25 mouse cellular contexts compared by ENCODE assay signal in the genomic region with DNA sequence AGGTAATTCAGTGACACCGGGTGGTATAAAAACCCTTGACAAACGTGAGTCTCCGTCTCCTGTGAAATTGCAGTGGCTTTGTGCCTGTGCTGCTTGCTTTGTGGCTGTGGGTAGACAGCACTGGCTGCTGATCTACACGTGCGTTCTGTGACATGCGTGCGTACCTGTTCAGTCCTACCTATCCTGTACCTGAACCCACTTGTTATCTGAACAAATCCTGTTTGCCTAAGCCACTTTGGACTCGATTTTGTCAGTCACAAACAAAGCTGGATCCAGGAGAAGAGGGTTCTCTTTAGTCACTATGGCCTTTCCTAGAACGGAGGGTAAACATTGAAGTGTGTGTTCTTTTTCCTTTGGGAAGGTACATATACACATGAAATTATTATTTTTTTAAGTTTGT. TPM values are rescaled to one million over a fixed set of nuclear protein-coding genes. Genes with fewer than 3 reads are reported as not detected.
"Had no signal": no experiment of that assay in that cellular context is flagged by ENCODE, and none has a peak within 500 bp of the region (broad histone marks: within the 10 kb centered on the region; RNA-seq: fewer than 3 reads in every experiment).

No protein-coding gene starts in this region.

- H3K4me2 ChIP-seq: lung, embryonic 14.5 days; midbrain, embryonic 12.5 days; neural tube, embryonic 13.5 days; neural tube, embryonic 15.5 days had no signal

- H3K4me1 ChIP-seq: midbrain, embryonic 12.5 days; neural tube, embryonic 13.5 days; neural tube, embryonic 15.5 days had no signal

- ATAC-seq: midbrain, embryonic 16.5 days had no signal

- DNase-seq: lung, adult 18-20 months; lung, embryonic 14.5 days; lung, postnatal 10 days; lung, postnatal 4 days; midbrain, embryonic 14.5 days; retina, postnatal 1 day; right cerebral cortex, adult 18-20 months; right cerebral cortex, postnatal 25 days; right cerebral cortex, postnatal 4 days; spleen, adult 18-20 months; thymus, adult 18-20 months; thymus, postnatal 14 days; thymus, postnatal 36 days had no signal

- H3K27ac ChIP-seq: midbrain, embryonic 12.5 days; neural tube, embryonic 13.5 days; neural tube, embryonic 15.5 days had no signal

- H3K27me3 ChIP-seq: midbrain, embryonic 12.5 days; neural tube, embryonic 13.5 days; neural tube, embryonic 15.5 days had no signal

- H3K9ac ChIP-seq: lung, embryonic 14.5 days; midbrain, embryonic 12.5 days; neural tube, embryonic 13.5 days; neural tube, embryonic 15.5 days had no signal

- H3K36me3 ChIP-seq: midbrain, embryonic 12.5 days; neural tube, embryonic 13.5 days; neural tube, embryonic 15.5 days had no signal

- H3K4me3 ChIP-seq: midbrain, embryonic 12.5 days; myocyte; neural tube, embryonic 13.5 days; neural tube, embryonic 15.5 days had no signal

- H3K9me3 ChIP-seq: midbrain, embryonic 12.5 days; neural tube, embryonic 13.5 days; neural tube, embryonic 15.5 days had no signal

RNA-seq across cellular contexts. Expression of gene Sdr9c7, which starts 53.1 kb away (rescaled TPM):
- total RNA-seq: megakaryocyte, adult 5-6 weeks; megakaryocyte-erythroid progenitor cell, adult 5-6 weeks had no signal
- polyA plus RNA-seq: lung, embryonic 14.5 days; lung, embryonic 16.5 days; midbrain, embryonic 12.5 days; midbrain, embryonic 14.5 days; midbrain, embryonic 16.5 days; myocyte; neural tube, embryonic 11.5 days; neural tube, embryonic 13.5 days; neural tube, embryonic 15.5 days; small intestine, adult 2 months; stomach, embryonic 14.5 days had no signal

RNA-seq across cellular contexts. Expression of gene Hsd17b6, which starts 56.0 kb away (rescaled TPM):
- total RNA-seq: megakaryocyte, adult 5-6 weeks had no signal
- polyA plus RNA-seq: lung, embryonic 14.5 days; lung, embryonic 16.5 days; midbrain, embryonic 12.5 days; midbrain, embryonic 14.5 days; midbrain, embryonic 16.5 days; myocyte; neural tube, embryonic 11.5 days; neural tube, embryonic 13.5 days; neural tube, embryonic 15.5 days; stomach, embryonic 14.5 days; stomach, embryonic 16.5 days had no signal
